Mouse (Mus musculus) heart, embryonic 14.5 days (tissue): ENCODE data around the gene Tubb2a. TPM values are rescaled to one million over a fixed set of nuclear protein-coding genes. Genes with fewer than 3 reads are reported as not detected.

Experiments
- ATAC-seq: fragments of 200-750 bp; cut with Nextera tagmentation; 2 replicates; pipeline ENCODE4 v1.8.0; 2017; ENCODE audit warnings: low read depth, moderate TSS enrichment; ENCODE audit not compliant: insufficient number of reproducible peaks, insufficient read depth, low FRiP score
- H3K27ac ChIP-seq, 2 experiments: fragments of 200-500 bp in 1 of 2; fragments of 300-500 bp in 1 of 2; sonication (generic) in 1 of 2; replicated peaks in 1 of 2; 2 replicates each; pipeline ENCODE4 v1.5.1; 2012 to 2014; ENCODE audit warnings: low read depth in 2 of 2, low read length in 2 of 2, control low read depth in 1 of 2, mild to moderate bottlenecking in 1 of 2, mixed read lengths in 1 of 2; ENCODE audit not compliant: control insufficient read depth in 1 of 2, insufficient read depth in 1 of 2
- H3K27me3 ChIP-seq: fragments of 300-500 bp; sonication (generic); 2 replicates; pipeline ENCODE4 v1.6.1; 2014; ENCODE audit warnings: mild to moderate bottlenecking, low read length, control low read depth; ENCODE audit not compliant: control insufficient read depth, insufficient read depth
- H3K36me3 ChIP-seq: fragments of 300-500 bp; sonication (generic); 2 replicates; pipeline ENCODE4 v1.6.1; 2014; ENCODE audit warnings: mild to moderate bottlenecking, control low read depth, low read length, mixed read lengths; ENCODE audit not compliant: control insufficient read depth, insufficient read depth
- H3K4me1 ChIP-seq, 2 experiments: fragments of 200-500 bp in 1 of 2; fragments of 300-500 bp in 1 of 2; sonication (generic) in 1 of 2; 2 replicates each; pipeline ENCODE4 v1.6.1; 2012 to 2014; ENCODE audit warnings: low read length in 2 of 2, control low read depth in 1 of 2, mixed read lengths in 1 of 2; ENCODE audit not compliant: control insufficient read depth in 2 of 2, insufficient read depth in 2 of 2
- H3K4me2 ChIP-seq: fragments of 300-500 bp; sonication (generic); 2 replicates; pipeline ENCODE4 v1.6.1; 2014; ENCODE audit warnings: mild to moderate bottlenecking, low read length
- H3K4me3 ChIP-seq, 2 experiments: fragments of 200-500 bp in 1 of 2; fragments of 300-500 bp in 1 of 2; sonication (generic) in 1 of 2; 2 replicates each; pipeline ENCODE4 v1.5.1; 2012 to 2014; ENCODE audit warnings: low read length in 2 of 2, mild to moderate bottlenecking in 2 of 2, control low read depth in 1 of 2, low read depth in 1 of 2, moderate library complexity in 1 of 2; ENCODE audit not compliant: control insufficient read depth in 1 of 2, insufficient read depth in 1 of 2
- H3K9ac ChIP-seq: fragments of 300-500 bp; sonication (generic); 2 replicates; pipeline ENCODE4 v1.6.1; 2014; ENCODE audit warnings: mild to moderate bottlenecking, low read length
- H3K9me3 ChIP-seq: fragments of 300-500 bp; sonication (generic); 2 replicates; pipeline ENCODE4 v1.6.1; 2016; ENCODE audit warnings: low read length, control low read depth; ENCODE audit not compliant: control insufficient read depth
- WGBS: fragments of 180-500 bp; shearing (Covaris S2); extraction: QIAGEN DNeasy Blood & Tissue Kit; methylation state at CpG from one replicate; pipeline ENCODE4 v1.1.7; 2014; 5-methylcytosine and 5-hydroxymethylcytosine counted together
- polyA plus RNA-seq: library from polyadenylated mRNA; unstranded; fragments of >200 nt; fragmentation: Nextera tagmentation; extraction: Ambion mirVana; gene quantifications from 2 replicates; pipeline ENCODE4 v1.2.1, GENCODE M21; 2014

Gene Tubb2a
- polyA plus RNA-seq, 1 experiment from 2014 or later: 131 TPM

GRCm38 (mm10) chr13:34038901-34039341, 38.9 kb downstream of the Tubb2a start:
- peak overlapping the region; percentile 86 for H3K4me2 ChIP-seq
- H3K9ac ChIP-seq: peak overlapping the region; percentile 96
- H3K4me1 ChIP-seq: peaks cover 8 to 18% of the 10 kb centered on the region in 2 experiments
- H3K27me3 ChIP-seq: no peaks in the 10 kb centered on the region
- ATAC-seq: no peak
- H3K4me3 ChIP-seq: peak overlapping the region in 1 of 2 experiments; percentile 86; a peak in 1 of 4 replicates
- peaks cover 9% of the 10 kb centered on the region for H3K36me3 ChIP-seq
- no peak overlapping the region for H3K27ac ChIP-seq
- WGBS: 60% methylated on average over 8 of the region's 8 CpGs
- no peaks in the 10 kb centered on the region for H3K9me3 ChIP-seq

- peaks cover 8 to 18% of the 10 kb centered on the region in 2 experiments for H3K4me1 ChIP-seq
- no peaks in the 10 kb centered on the region for H3K27me3 ChIP-seq
- H3K36me3 ChIP-seq: peaks cover 18% of the 10 kb centered on the region
- ATAC-seq: no peak
- peak overlapping the region; percentile 96 for H3K9ac ChIP-seq
- H3K4me3 ChIP-seq: peak overlapping the region; percentile 72 to 86
- WGBS: 46% methylated on average over 5 of the region's 5 CpGs
- H3K9me3 ChIP-seq: no peaks in the 10 kb centered on the region
- peak overlapping the region; percentile 86 for H3K4me2 ChIP-seq
- peak overlapping the region; percentile 73 to 91 for H3K27ac ChIP-seq
Observed at GRCm38 (mm10) chr13:34038056-34038432, 39.8 kb downstream of the Tubb2a start.

GRCm38 (mm10) chr13:34037172-34038055, 40.4 kb downstream of the Tubb2a start, which contains the start of gene Bphl:
Gene Bphl (plus strand): TSS chr13:34037597.
- Histone ChIP-seq H3K9me3 (no peaks in the 10 kb centered on the region), H3K27ac (peak within 1 kb of the TSS; percentile 73 to 91), H3K9ac (peak within 1 kb of the TSS; percentile 96), H3K4me2 (peak within 1 kb of the TSS; percentile 86), H3K4me1 (peaks cover 8 to 18% of the 10 kb centered on the region in 2 experiments), H3K4me3 (peak within 1 kb of the TSS; percentile 72 to 86), H3K36me3 (peaks cover 24% of the 10 kb centered on the region), H3K27me3 (no peaks in the 10 kb centered on the region)
- peak; percentile 90 for ATAC-seq
- WGBS: under 1% methylated on average over 37 of the region's 37 CpGs

- H3K9ac ChIP-seq: peak overlapping the region; percentile 96
- H3K27me3 ChIP-seq: no peaks in the 10 kb centered on the region
- H3K27ac ChIP-seq: peak overlapping the region; percentile 64 to 91
- no peak overlapping the region for H3K4me2 ChIP-seq
- H3K4me3 ChIP-seq: no peak overlapping the region
- H3K9me3 ChIP-seq: no peaks in the 10 kb centered on the region
- 71% methylated on average over 5 of the region's 5 CpGs for WGBS
- H3K36me3 ChIP-seq: peaks cover 31% of the 10 kb centered on the region
- no peak for ATAC-seq
- peaks cover 8 to 18% of the 10 kb centered on the region in 2 experiments for H3K4me1 ChIP-seq
Observed at GRCm38 (mm10) chr13:34036726-34037125, 41.1 kb downstream of the Tubb2a start.

DNA sequence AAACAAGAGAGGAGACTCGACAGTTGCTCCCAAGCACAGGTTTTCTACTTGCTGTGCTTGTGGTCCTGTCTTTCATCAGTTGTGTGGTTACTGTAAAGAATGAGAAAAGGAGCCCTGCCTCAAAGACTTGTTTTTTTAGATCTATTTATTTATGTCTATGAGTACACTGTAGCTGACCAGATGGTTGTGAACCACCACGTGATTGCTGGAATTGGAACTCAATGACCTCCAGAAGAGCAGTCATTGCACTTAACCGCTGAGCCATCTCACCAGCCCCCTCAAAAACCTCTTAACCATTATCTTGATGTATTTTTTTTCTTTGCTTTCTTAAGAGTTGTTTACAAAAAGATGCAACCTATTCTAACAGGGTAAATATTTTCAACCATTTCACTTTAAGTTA, 42.4 kb downstream of the Tubb2a start:
- Histone ChIP-seq H3K4me3 (no peak overlapping the region), H3K4me2 (no peak overlapping the region), H3K27me3 (no peaks in the 10 kb centered on the region), H3K27ac (no peak overlapping the region), H3K9ac (no peak overlapping the region), H3K36me3 (peaks cover 42% of the 10 kb centered on the region), H3K9me3 (no peaks in the 10 kb centered on the region), H3K4me1 (peaks cover 8 to 18% of the 10 kb centered on the region in 2 experiments)
- 72% methylated on average over 3 of the region's 3 CpGs for WGBS
- ATAC-seq: no peak

DNA sequence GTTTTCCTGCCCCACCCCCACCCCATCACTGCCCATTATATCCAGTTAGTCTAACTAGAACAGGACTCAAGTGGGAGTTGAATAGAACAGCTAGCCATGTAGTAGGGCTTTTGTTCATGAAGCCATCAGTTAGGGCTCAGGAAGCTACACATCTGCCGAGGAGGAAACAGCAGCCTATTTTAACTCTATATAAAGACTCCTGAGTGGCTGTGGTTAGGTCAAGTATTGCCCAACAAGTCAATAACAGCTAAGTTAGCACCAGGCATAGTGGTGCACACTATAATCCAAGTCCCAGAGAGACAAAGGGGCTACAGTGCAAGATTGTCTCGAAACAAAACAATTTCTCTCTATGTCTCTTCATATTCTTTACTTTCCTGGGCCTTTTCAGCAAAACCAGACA, 45.8 kb downstream of the Tubb2a start:
- H3K36me3 ChIP-seq: peaks cover 75% of the 10 kb centered on the region
- 76% methylated on average over 2 of the region's 2 CpGs for WGBS

More for the DNA sequence above, 45.8 kb downstream of the Tubb2a start:
- Histone ChIP-seq H3K4me2 (no peak overlapping the region), H3K27ac (no peak overlapping the region), H3K4me3 (no peak overlapping the region), H3K9me3 (no peaks in the 10 kb centered on the region), H3K27me3 (no peaks in the 10 kb centered on the region), H3K4me1 (peaks cover 2 to 4% of the 10 kb centered on the region in 2 experiments), H3K9ac (no peak overlapping the region)
- ATAC-seq: no peak
